Mouse (Mus musculus): ENCODE data around the gene Gm20422. TPM values are rescaled to one million over a fixed set of nuclear protein-coding genes. Genes with fewer than 3 reads are reported as not detected.

The Gm20422 gene
- total and polyA plus RNA-seq, 2 experiments: not detected

- H3K27me3 ChIP-seq (ENCODE audit: control insufficient read depth, insufficient read depth, low read length): no peaks in the 10 kb centered on the region
- peaks cover 51% of the 10 kb centered on the region for H3K36me3 ChIP-seq (ENCODE audit: control insufficient read depth, insufficient read depth, low read length)
- H3K27ac ChIP-seq (replicated peaks; ENCODE audit: insufficient read depth, low read depth, low read length): no peak overlapping the region
- H3K9ac ChIP-seq (ENCODE audit: low read depth, low read length): no peak overlapping the region
- 91% methylated on average over 5 of the region's 5 CpGs for WGBS
- no peaks in the 10 kb centered on the region for H3K79me2 ChIP-seq (ENCODE audit: control insufficient read depth, insufficient read depth, low read length)
- DNase-seq (ENCODE audit: extremely low read depth, low read depth, low spot score): no peak
- H3K4me3 ChIP-seq (ENCODE audit: insufficient read depth, low read depth, low read length): no peak overlapping the region
- H3K4me1 ChIP-seq (ENCODE audit: control insufficient read depth, insufficient read depth, low read length): no peaks in the 10 kb centered on the region
- TF ChIP-seq POLR2A (IDR thresholded peaks at IDR 0.05; ENCODE audit: extremely low read depth, insufficient read depth, low read length) (no peak), CTCF (IDR thresholded peaks at IDR 0.05; ENCODE audit: low read depth, low read length) (no peak)
Observed at GRCm38 (mm10) chr8:69799946-69800345, 25.3 kb upstream of the Gm20422 start.

GRCm38 (mm10) chr8:69799261-69799660 lies 24.6 kb upstream of the Gm20422 start:
- Histone ChIP-seq H3K79me2 (ENCODE audit: control insufficient read depth, insufficient read depth, low read length) (no peaks in the 10 kb centered on the region), H3K9ac (ENCODE audit: low read depth, low read length) (no peak overlapping the region), H3K36me3 (ENCODE audit: control insufficient read depth, insufficient read depth, low read length) (peaks cover 56% of the 10 kb centered on the region), H3K4me1 (ENCODE audit: control insufficient read depth, insufficient read depth, low read length) (no peaks in the 10 kb centered on the region), H3K4me3 (ENCODE audit: insufficient read depth, low read depth, low read length) (no peak overlapping the region), H3K27me3 (ENCODE audit: control insufficient read depth, insufficient read depth, low read length) (no peaks in the 10 kb centered on the region), H3K27ac (replicated peaks; ENCODE audit: insufficient read depth, low read depth, low read length) (no peak overlapping the region)
- no peak for DNase-seq (ENCODE audit: extremely low read depth, low read depth, low spot score)
- TF ChIP-seq POLR2A (IDR thresholded peaks at IDR 0.05; ENCODE audit: extremely low read depth, insufficient read depth, low read length): no peak
- TF ChIP-seq CTCF (IDR thresholded peaks at IDR 0.05; ENCODE audit: low read depth, low read length): no peak
- 94% methylated on average over 8 of the region's 8 CpGs for WGBS

- 94% methylated on average over 10 of the region's 10 CpGs for WGBS
Observed at GRCm38 (mm10) chr8:69797661-69798060, 23.0 kb upstream of the Gm20422 start.

GRCm38 (mm10) chr8:69796721-69797345 lies 22.1 kb upstream of the Gm20422 start:
- Histone ChIP-seq H3K27ac (replicated peaks; ENCODE audit: insufficient read depth, low read depth, low read length) (no peak overlapping the region), H3K27me3 (ENCODE audit: control insufficient read depth, insufficient read depth, low read length) (no peaks in the 10 kb centered on the region), H3K36me3 (ENCODE audit: control insufficient read depth, insufficient read depth, low read length) (peaks cover 46% of the 10 kb centered on the region), H3K79me2 (ENCODE audit: control insufficient read depth, insufficient read depth, low read length) (no peaks in the 10 kb centered on the region), H3K9ac (ENCODE audit: low read depth, low read length) (no peak overlapping the region), H3K4me3 (ENCODE audit: insufficient read depth, low read depth, low read length) (no peak overlapping the region), H3K4me1 (ENCODE audit: control insufficient read depth, insufficient read depth, low read length) (0 out of 2 replicates have a peak, but pooled peaks cover 6% of the 10 kb centered on the region)
- TF ChIP-seq POLR2A (IDR thresholded peaks at IDR 0.05; ENCODE audit: extremely low read depth, insufficient read depth, low read length): no peak
- TF ChIP-seq CTCF (IDR thresholded peaks at IDR 0.05; ENCODE audit: low read depth, low read length): no peak
- 96% methylated on average over 16 of the region's 16 CpGs for WGBS
- DNase-seq (ENCODE audit: extremely low read depth, low read depth, low spot score): no peak

More at GRCm38 (mm10) chr8:69797661-69798060, 23.0 kb upstream of the Gm20422 start:
- H3K27ac ChIP-seq (replicated peaks; ENCODE audit: insufficient read depth, low read depth, low read length): no peak overlapping the region
- TF ChIP-seq CTCF (IDR thresholded peaks at IDR 0.05; ENCODE audit: low read depth, low read length) (no peak), POLR2A (IDR thresholded peaks at IDR 0.05; ENCODE audit: extremely low read depth, insufficient read depth, low read length) (no peak)
- H3K36me3 ChIP-seq (ENCODE audit: control insufficient read depth, insufficient read depth, low read length): peaks cover 54% of the 10 kb centered on the region
- no peaks in the 10 kb centered on the region for H3K79me2 ChIP-seq (ENCODE audit: control insufficient read depth, insufficient read depth, low read length)
- H3K4me1 ChIP-seq (ENCODE audit: control insufficient read depth, insufficient read depth, low read length): 0 out of 2 replicates have a peak, but pooled peaks cover 3% of the 10 kb centered on the region
- no peak overlapping the region for H3K4me3 ChIP-seq (ENCODE audit: insufficient read depth, low read depth, low read length)
- H3K27me3 ChIP-seq (ENCODE audit: control insufficient read depth, insufficient read depth, low read length): no peaks in the 10 kb centered on the region
- no peak overlapping the region for H3K9ac ChIP-seq (ENCODE audit: low read depth, low read length)
- no peak for DNase-seq (ENCODE audit: extremely low read depth, low read depth, low spot score)

GRCm38 (mm10) chr8:69794901-69795300 lies 20.2 kb upstream of the Gm20422 start:
- 95% methylated on average over 6 of the region's 6 CpGs for WGBS
- Histone ChIP-seq H3K27ac (replicated peaks; ENCODE audit: insufficient read depth, low read depth, low read length) (no peak overlapping the region), H3K36me3 (ENCODE audit: control insufficient read depth, insufficient read depth, low read length) (peaks cover 35% of the 10 kb centered on the region), H3K27me3 (ENCODE audit: control insufficient read depth, insufficient read depth, low read length) (no peaks in the 10 kb centered on the region), H3K4me1 (ENCODE audit: control insufficient read depth, insufficient read depth, low read length) (0 out of 2 replicates have a peak, but pooled peaks cover 6% of the 10 kb centered on the region), H3K9ac (ENCODE audit: low read depth, low read length) (no peak overlapping the region), H3K4me3 (ENCODE audit: insufficient read depth, low read depth, low read length) (no peak overlapping the region), H3K79me2 (ENCODE audit: control insufficient read depth, insufficient read depth, low read length) (peaks cover 6% of the 10 kb centered on the region)
- no peak for DNase-seq (ENCODE audit: extremely low read depth, low read depth, low spot score)
- TF ChIP-seq POLR2A (IDR thresholded peaks at IDR 0.05; ENCODE audit: extremely low read depth, insufficient read depth, low read length) (no peak), CTCF (IDR thresholded peaks at IDR 0.05; ENCODE audit: low read depth, low read length) (no peak)

GRCm38 (mm10) chr8:69794096-69794495 lies 19.4 kb upstream of the Gm20422 start:
- H3K27ac ChIP-seq (replicated peaks; ENCODE audit: insufficient read depth, low read depth, low read length): no peak overlapping the region
- 91% methylated on average over 3 of the region's 3 CpGs for WGBS
- H3K27me3 ChIP-seq (ENCODE audit: control insufficient read depth, insufficient read depth, low read length): no peaks in the 10 kb centered on the region
- H3K9ac ChIP-seq (ENCODE audit: low read depth, low read length): no peak overlapping the region
- peaks cover 6% of the 10 kb centered on the region for H3K79me2 ChIP-seq (ENCODE audit: control insufficient read depth, insufficient read depth, low read length)
- no peak overlapping the region for H3K4me3 ChIP-seq (ENCODE audit: insufficient read depth, low read depth, low read length)
- peaks cover 28% of the 10 kb centered on the region for H3K36me3 ChIP-seq (ENCODE audit: control insufficient read depth, insufficient read depth, low read length)
- 0 out of 2 replicates have a peak, but pooled peaks cover 6% of the 10 kb centered on the region for H3K4me1 ChIP-seq (ENCODE audit: control insufficient read depth, insufficient read depth, low read length)
- TF ChIP-seq POLR2A (IDR thresholded peaks at IDR 0.05; ENCODE audit: extremely low read depth, insufficient read depth, low read length) (no peak), CTCF (IDR thresholded peaks at IDR 0.05; ENCODE audit: low read depth, low read length) (no peak)
- DNase-seq (ENCODE audit: extremely low read depth, low read depth, low spot score): no peak

Measured in liver, adult 2 months (tissue).